Mouse (Mus musculus): Measurements from ENCODE around the gene Prph. TPM values are rescaled to one million over a fixed set of nuclear protein-coding genes. Genes with fewer than 3 reads are reported as not detected.

Prph gene
- polyA plus RNA-seq, 1 experiment = 11.5 TPM

DNA sequence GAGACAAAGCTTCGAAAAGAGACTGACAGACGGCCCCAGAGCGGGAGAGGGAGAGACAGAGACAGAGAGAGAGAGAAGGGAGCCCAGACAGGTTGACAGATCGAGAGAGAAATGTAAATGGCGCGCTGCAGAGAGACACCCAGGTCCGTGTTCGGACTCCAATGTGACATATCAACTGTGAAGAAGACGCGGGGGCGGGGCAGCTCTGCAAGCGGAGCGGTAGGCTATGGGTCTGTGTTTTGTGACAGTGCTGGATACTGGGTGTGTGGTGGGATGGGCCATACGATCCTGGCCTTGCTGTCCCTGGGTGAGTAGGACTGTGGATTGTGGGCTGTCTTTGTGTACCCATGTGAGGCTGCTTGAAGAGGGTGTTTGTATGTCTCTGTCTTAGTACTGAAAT lies 34.1 kb downstream of the Prph start:
- Histone ChIP-seq H3K27me3 (ENCODE audit: control insufficient read depth, insufficient read depth, low read length, poor library complexity, severe bottlenecking) (no peaks in the 10 kb centered on the region), H3K9me3 (replicated peaks; ENCODE audit: control insufficient read depth, insufficient read depth, low read length, poor library complexity, severe bottlenecking) (no peaks in the 10 kb centered on the region), H3K4me3 (ENCODE audit: low read depth, low read length) (no peak overlapping the region), H3K36me3 (ENCODE audit: control insufficient read depth, insufficient read depth, low read length, poor library complexity, severe bottlenecking) (no peaks in the 10 kb centered on the region), H3K9ac (ENCODE audit: low read depth, poor library complexity, severe bottlenecking) (no peak overlapping the region), H3K27ac (ENCODE audit: insufficient read depth, low read length) (no peak overlapping the region), H3K4me1 (ENCODE audit: control insufficient read depth, insufficient read depth, low read length) (peaks cover 1% of the 10 kb centered on the region)
- no peak for TF ChIP-seq CTCF (IDR thresholded peaks at IDR 0.05; ENCODE audit: low read depth, low read length)
- no peak for TF ChIP-seq EP300 (IDR thresholded peaks at IDR 0.05; ENCODE audit: insufficient read depth, low read depth, low read length)
- no peak for TF ChIP-seq POLR2A (IDR thresholded peaks at IDR 0.05; ENCODE audit: insufficient read depth, low read length)

DNA sequence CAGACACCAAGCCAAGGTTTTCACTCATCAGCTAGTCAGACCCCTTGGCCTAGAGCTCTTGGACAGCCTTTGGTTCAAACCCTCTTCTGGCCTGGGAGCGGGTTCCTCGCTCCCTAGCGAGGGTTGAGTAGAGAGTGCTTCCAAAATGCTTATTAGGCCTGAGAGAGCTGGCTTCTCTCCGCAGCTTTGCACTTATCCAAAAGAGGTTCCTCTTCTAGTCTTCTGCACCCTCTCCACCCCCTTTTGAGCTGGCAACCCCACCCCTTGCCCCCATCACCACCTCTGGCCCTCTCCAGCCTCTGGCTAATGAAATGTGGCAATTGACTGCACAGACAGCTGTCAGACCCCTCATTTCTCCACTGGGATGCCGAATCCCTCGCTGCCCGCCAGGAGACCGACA lies 37.9 kb downstream of the Prph start, which contains the start of gene Dnajc22:
Gene Dnajc22, plus strand, starts transcription at position 301 of the 400 bp plus-strand sequence.
- H3K9me3 ChIP-seq (replicated peaks; ENCODE audit: control insufficient read depth, insufficient read depth, low read length, poor library complexity, severe bottlenecking) = no peaks in the 10 kb centered on the region
- TF ChIP-seq CTCF (IDR thresholded peaks at IDR 0.05; ENCODE audit: low read depth, low read length) = no peak
- no peak for TF ChIP-seq EP300 (IDR thresholded peaks at IDR 0.05; ENCODE audit: insufficient read depth, low read depth, low read length)
- TF ChIP-seq POLR2A (IDR thresholded peaks at IDR 0.05; ENCODE audit: insufficient read depth, low read length) = no peak
- H3K4me3 ChIP-seq (ENCODE audit: low read depth, low read length) = peak within 1 kb of the TSS; percentile 41
- no peaks in the 10 kb centered on the region for H3K36me3 ChIP-seq (ENCODE audit: control insufficient read depth, insufficient read depth, low read length, poor library complexity, severe bottlenecking)
- H3K9ac ChIP-seq (ENCODE audit: low read depth, poor library complexity, severe bottlenecking) = peak within 1 kb of the TSS; percentile 54
- peaks cover 24% of the 10 kb centered on the region for H3K27me3 ChIP-seq (ENCODE audit: control insufficient read depth, insufficient read depth, low read length, poor library complexity, severe bottlenecking)
- H3K4me1 ChIP-seq (ENCODE audit: control insufficient read depth, insufficient read depth, low read length) = peaks cover 1% of the 10 kb centered on the region
- no peak within 1 kb of the TSS for H3K27ac ChIP-seq (ENCODE audit: insufficient read depth, low read length)

DNA sequence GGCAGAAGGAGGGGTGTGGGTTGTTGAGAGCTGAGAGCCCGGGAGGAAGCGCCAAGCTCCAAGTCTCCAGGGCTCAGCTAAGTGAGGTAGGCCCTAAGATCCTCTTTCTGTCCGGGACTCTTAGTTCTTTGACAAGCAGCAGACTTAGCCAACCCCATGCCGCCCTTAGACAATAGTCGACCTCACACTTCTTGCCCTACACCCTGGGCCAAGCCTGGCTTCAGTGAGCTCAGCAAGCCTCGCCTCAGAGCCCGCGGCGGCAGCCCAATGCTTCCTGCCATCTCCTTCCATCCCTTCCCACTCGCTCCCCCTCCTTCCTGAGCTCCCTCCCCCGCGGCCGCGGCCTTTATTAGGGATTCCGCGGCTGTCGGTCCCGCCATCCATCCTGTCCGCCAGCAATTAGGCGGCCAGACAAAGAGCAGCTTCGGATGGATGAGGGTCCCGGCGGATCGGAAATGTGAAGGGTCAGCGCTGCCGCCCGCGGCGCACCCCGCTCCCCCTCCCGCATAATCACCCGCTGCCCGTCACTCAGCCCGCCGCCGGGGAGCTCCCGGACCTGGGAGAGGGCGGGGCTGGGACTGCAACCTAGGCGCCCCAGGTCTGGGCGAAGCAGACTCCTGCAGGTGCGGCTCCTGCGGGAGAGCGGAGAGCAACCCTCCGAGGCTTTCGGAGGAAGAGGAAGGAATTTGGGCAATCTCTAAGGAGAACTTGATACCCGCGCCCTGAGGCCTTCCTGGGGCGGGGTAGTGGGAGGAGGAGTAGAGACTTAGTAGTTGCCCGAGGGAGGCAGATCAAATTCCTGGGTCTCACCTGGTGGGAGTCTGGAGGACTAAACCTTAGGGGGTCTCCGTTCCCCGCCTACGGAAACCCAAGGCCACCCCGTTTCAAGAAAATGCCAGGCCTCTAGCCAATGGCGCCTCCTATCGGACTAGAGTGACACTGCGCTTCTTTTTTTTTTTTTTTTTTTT lies 38.6 kb downstream of the Prph start:
- Histone ChIP-seq H3K4me1 (ENCODE audit: control insufficient read depth, insufficient read depth, low read length) (peaks cover 1% of the 10 kb centered on the region), H3K9ac (ENCODE audit: low read depth, poor library complexity, severe bottlenecking) (peak overlapping the region; percentile 54), H3K27ac (ENCODE audit: insufficient read depth, low read length) (no peak overlapping the region), H3K4me3 (ENCODE audit: low read depth, low read length) (peak overlapping the region; percentile 41), H3K27me3 (ENCODE audit: control insufficient read depth, insufficient read depth, low read length, poor library complexity, severe bottlenecking) (peaks cover 30% of the 10 kb centered on the region), H3K36me3 (ENCODE audit: control insufficient read depth, insufficient read depth, low read length, poor library complexity, severe bottlenecking) (no peaks in the 10 kb centered on the region), H3K9me3 (replicated peaks; ENCODE audit: control insufficient read depth, insufficient read depth, low read length, poor library complexity, severe bottlenecking) (no peaks in the 10 kb centered on the region)
- TF ChIP-seq CTCF (IDR thresholded peaks at IDR 0.05; ENCODE audit: low read depth, low read length) (peak; percentile 46), EP300 (IDR thresholded peaks at IDR 0.05; ENCODE audit: insufficient read depth, low read depth, low read length) (0 out of 2 replicates have a peak, but pooled peaks have one; percentile 43), POLR2A (IDR thresholded peaks at IDR 0.05; ENCODE audit: insufficient read depth, low read length) (no peak)

DNA sequence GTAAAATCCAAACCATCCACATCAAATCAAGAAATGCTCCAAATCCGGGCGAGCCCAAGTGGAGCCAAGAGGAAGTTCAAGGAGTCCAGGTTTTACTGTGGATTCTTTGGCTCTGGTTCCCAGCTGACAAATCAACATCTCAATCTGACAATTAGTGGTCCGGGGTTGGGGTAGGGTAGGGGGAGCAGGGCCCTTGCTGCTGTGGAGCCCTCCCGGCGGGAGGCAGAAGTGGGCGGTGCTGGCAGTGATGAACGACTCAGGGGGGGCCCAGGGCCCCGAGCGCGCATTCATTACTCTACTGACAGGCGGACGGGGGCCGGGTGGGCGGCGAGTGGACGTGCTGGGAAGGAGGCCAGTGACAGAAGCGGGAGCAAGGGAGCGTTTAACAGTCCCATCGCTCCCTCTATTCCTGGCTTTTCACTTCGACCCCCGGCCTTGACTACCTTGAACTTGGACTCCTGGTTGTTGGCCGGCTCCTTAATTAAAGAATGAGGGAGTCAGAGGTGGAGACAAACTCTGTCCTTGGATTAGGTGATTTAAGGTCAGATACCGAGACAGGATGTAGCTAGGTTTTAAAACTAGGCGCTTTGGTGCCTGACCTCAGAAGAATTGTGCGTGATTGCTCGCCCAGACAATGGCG lies 39.8 kb downstream of the Prph start:
- H3K4me1 ChIP-seq (ENCODE audit: control insufficient read depth, insufficient read depth, low read length) = peaks cover 1% of the 10 kb centered on the region
- TF ChIP-seq CTCF (IDR thresholded peaks at IDR 0.05; ENCODE audit: low read depth, low read length) = no peak
- TF ChIP-seq EP300 (IDR thresholded peaks at IDR 0.05; ENCODE audit: insufficient read depth, low read depth, low read length) = no peak
- TF ChIP-seq POLR2A (IDR thresholded peaks at IDR 0.05; ENCODE audit: insufficient read depth, low read length) = no peak
- no peak overlapping the region for H3K4me3 ChIP-seq (ENCODE audit: low read depth, low read length)
- no peak overlapping the region for H3K27ac ChIP-seq (ENCODE audit: insufficient read depth, low read length)
- no peaks in the 10 kb centered on the region for H3K9me3 ChIP-seq (replicated peaks; ENCODE audit: control insufficient read depth, insufficient read depth, low read length, poor library complexity, severe bottlenecking)
- no peaks in the 10 kb centered on the region for H3K36me3 ChIP-seq (ENCODE audit: control insufficient read depth, insufficient read depth, low read length, poor library complexity, severe bottlenecking)
- peaks cover 30% of the 10 kb centered on the region for H3K27me3 ChIP-seq (ENCODE audit: control insufficient read depth, insufficient read depth, low read length, poor library complexity, severe bottlenecking)
- no peak overlapping the region for H3K9ac ChIP-seq (ENCODE audit: low read depth, poor library complexity, severe bottlenecking)

DNA sequence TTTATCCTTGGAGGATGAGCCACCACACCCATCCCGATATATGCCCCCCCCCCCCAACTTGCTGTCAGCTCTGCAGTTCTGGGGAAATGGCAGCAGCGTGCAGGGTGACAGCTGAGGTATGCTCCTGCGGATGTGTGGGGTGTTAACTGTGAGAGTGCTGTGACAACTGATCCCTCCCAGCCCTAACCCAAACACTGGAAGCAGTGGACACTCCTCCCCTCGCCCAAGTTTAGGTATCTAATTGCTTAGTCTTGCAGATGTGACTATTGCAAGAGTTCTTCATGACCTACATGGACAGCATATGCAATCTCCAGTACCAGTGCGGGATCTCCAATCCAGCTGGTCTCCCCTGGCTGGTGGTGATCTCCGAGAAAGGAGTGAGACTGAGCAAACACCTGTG lies 40.4 kb downstream of the Prph start:
- Histone ChIP-seq H3K27ac (ENCODE audit: insufficient read depth, low read length) (no peak overlapping the region), H3K4me3 (ENCODE audit: low read depth, low read length) (no peak overlapping the region)

More for the DNA sequence above, 40.4 kb downstream of the Prph start:
- H3K9ac ChIP-seq (ENCODE audit: low read depth, poor library complexity, severe bottlenecking) = no peak overlapping the region
- H3K27me3 ChIP-seq (ENCODE audit: control insufficient read depth, insufficient read depth, low read length, poor library complexity, severe bottlenecking) = peaks cover 30% of the 10 kb centered on the region
- peaks cover 1% of the 10 kb centered on the region for H3K4me1 ChIP-seq (ENCODE audit: control insufficient read depth, insufficient read depth, low read length)
- no peaks in the 10 kb centered on the region for H3K36me3 ChIP-seq (ENCODE audit: control insufficient read depth, insufficient read depth, low read length, poor library complexity, severe bottlenecking)
- TF ChIP-seq CTCF (IDR thresholded peaks at IDR 0.05; ENCODE audit: low read depth, low read length) (no peak), POLR2A (IDR thresholded peaks at IDR 0.05; ENCODE audit: insufficient read depth, low read length) (no peak), EP300 (IDR thresholded peaks at IDR 0.05; ENCODE audit: insufficient read depth, low read depth, low read length) (no peak)
- no peaks in the 10 kb centered on the region for H3K9me3 ChIP-seq (replicated peaks; ENCODE audit: control insufficient read depth, insufficient read depth, low read length, poor library complexity, severe bottlenecking)
